Mouse (Mus musculus) ovary, postnatal 14 days (tissue): ENCODE results near the gene E130311K13Rik.

ENCODE experiments used
- DNase-seq: peaks from one replicate; pipeline ENCODE4 v3.0.0; 2022; ENCODE audit warnings: low spot score

Gene E130311K13Rik

GRCm38 (mm10) chr3:63895786-63896185 is 33.5 kb downstream of the E130311K13Rik start:
- DNase-seq: no peak

GRCm38 (mm10) chr3:63893677-63894076 is 35.6 kb downstream of the E130311K13Rik start:
- DNase-seq: no peak

- DNase-seq: no peak
Measured at GRCm38 (mm10) chr3:63892154-63892553, 37.1 kb downstream of the E130311K13Rik start.

- no peak for DNase-seq
Measured at GRCm38 (mm10) chr3:63881065-63881464, 48.2 kb downstream of the E130311K13Rik start.

GRCm38 (mm10) chr3:63878995-63879666 is 50.1 kb downstream of the E130311K13Rik start:
- no peak for DNase-seq

DNA sequence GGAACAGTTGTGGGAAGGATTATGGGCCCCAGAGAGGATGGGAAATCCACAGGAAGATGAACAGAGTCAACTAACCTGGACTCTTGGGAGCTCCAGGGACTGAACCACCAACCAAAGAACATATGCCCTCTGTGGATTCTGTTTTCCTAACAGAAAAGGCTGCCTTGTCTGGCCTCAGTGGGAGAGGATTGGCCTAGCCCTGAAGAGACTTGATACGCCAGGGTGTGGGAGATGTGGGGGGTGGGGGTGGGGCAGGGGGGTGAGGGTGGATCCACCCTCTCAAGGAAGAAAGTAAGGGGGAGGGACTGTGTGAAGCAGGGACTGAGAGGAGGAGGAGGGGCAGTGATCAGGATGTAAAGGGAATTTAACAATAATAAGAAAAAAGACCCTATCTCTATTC is 56.5 kb downstream of the E130311K13Rik start:
- no peak for DNase-seq

- no peak for DNase-seq
Measured at GRCm38 (mm10) chr3:63871249-63871648, 58.0 kb downstream of the E130311K13Rik start.

GRCm38 (mm10) chr3:63868285-63868684 is 61.0 kb downstream of the E130311K13Rik start:
- peak; percentile 29 for DNase-seq

DNA sequence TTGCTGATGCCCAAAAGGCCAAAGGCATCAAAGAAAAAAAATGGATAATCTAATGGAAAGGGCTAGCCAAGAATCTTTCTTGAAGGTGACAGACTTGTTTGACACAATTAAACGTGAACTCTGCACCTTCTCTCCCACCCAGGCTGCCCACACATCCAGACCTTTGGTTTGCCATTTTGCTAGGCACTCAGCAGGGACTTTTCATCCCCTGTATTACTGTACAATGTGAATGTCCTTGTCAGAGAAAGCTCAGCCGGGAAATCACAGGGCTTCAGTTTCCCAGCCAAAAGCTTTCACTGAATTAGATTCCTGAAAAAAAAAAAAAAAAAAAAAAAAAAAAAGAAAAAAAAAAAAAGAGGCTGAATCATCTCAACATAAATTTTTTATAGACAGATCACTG is 64.2 kb downstream of the E130311K13Rik start:
- DNase-seq: no peak
